Mouse (Mus musculus): ENCODE measurements around the gene Gcgr.

GRCm38 (mm10) chr11:120549986-120550809, 19.7 kb downstream of the Gcgr start:
- no peak for TF ChIP-seq POLR2A (IDR thresholded peaks at IDR 0.05; ENCODE audit: control insufficient read depth in 1 of 2, insufficient read depth in 1 of 2, low read depth in 1 of 2, low read length in 2 of 2, poor library complexity in 1 of 2)
- no peak for TF ChIP-seq CTCF (IDR thresholded peaks at IDR 0.05 in 2 of 3, conservative IDR thresholded peaks at IDR 0.05 in 1 of 3; ENCODE audit: control insufficient read depth in 1 of 3, insufficient read depth in 1 of 3, low read depth in 2 of 3, low read length in 3 of 3, poor library complexity in 1 of 3, severe bottlenecking in 1 of 3)
- no peak for TF ChIP-seq MXI1 (IDR thresholded peaks at IDR 0.05; ENCODE audit: low read depth, low read length)
- no peak for TF ChIP-seq EP300 (IDR thresholded peaks at IDR 0.05; ENCODE audit: low read depth in 1 of 2, low read length in 2 of 2)
- no peak; the same call in none of the 2 replicates for TF ChIP-seq SIN3A (IDR thresholded peaks at IDR 0.05; ENCODE audit: low read length)

Data from MEL (cell line).